Mouse (Mus musculus): ENCODE results near the gene Frrs1l.

Frrs1l gene

DNA sequence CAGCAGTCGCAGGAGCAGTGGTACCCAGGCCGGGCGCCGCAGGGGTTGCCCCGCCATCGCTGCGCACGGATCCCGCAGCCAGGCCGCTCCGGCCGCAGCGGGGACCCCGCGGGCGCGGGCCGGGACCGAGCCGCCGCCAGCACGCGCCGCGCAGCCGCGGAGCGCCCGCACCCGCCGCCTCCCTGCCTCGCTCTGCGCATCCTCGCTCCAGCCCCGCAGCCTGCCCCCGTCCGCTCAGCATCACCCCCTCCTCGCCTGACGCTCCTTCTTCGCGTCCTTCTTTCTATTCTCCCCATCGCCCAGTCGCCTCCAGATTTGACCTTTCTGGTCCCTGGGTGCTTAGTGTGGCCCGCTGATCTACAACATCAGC, at the start of gene Frrs1l:
TSS of gene Frrs1l (minus strand) at position 177 of the 370 bp plus-strand sequence.
- no peak for DNase-seq (ENCODE audit: low spot score)

DNA sequence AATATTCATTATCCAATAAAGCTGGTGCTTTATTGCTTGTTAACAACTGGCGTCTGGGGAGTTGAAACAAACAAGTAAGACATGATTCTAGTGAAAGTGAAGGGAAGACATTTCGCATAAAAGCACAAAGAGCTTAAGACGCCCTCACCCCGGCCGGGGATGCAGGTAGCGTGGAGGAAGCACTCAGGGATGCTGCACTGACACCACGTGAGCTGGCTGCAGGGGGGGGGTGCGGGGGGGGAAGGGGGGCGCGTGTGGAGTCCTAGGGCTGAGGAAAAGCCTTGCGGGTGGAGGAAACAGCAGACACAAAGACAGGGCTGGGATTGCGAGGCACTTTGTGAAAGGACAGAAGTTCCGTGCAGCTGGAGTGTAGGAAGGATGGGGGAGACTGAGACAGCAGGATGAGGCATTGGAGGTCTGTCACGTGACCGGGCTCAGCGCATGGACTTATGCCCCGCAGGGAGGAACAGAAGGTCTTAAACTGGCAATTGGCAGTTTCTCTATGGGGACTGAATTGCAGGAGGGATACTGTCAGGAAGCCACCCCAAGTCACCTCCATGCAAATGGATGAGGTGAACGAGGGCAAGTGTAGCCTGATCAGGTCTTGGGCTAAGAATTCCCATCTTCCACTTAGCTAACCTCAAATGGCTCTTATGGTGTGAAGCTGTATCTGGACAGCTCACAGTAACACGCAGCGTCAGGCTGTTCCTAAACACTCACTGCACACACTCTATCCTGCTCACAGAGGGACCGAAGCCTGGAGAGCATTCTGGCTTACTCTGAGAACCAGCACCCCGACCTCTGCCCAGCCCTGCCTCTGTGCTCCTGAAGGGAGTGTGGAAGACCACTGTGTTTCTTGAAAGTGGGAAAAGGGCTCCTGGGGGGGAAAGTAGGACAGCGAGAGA, 49.2 kb upstream of the Frrs1l start:
- DNase-seq (ENCODE audit: low spot score), result no peak

DNA sequence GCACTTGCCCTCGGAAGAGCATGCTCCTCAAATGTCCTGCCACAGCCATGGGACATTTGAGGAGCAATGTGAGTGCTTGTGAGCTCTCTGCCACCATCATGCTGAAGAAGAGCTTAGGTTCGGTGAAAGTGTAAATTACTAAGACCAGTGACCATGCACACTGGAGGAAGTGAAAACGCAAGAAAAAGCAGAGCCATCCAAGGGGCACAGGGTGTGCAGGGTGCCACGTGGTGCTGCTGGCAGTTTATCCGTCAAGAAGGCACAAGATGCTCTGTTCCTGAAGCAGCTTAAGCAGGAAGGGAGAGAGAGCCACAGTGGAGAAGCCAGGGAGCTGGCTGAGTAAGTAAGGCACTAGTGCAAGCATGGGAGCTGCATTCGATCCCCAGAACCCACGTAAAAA, 47.4 kb upstream of the Frrs1l start:
- DNase-seq (ENCODE audit: low spot score), result no peak

- no peak for DNase-seq (ENCODE audit: low spot score)
Observed at GRCm38 (mm10) chr4:57034169-57034568, 44.0 kb upstream of the Frrs1l start.

DNA sequence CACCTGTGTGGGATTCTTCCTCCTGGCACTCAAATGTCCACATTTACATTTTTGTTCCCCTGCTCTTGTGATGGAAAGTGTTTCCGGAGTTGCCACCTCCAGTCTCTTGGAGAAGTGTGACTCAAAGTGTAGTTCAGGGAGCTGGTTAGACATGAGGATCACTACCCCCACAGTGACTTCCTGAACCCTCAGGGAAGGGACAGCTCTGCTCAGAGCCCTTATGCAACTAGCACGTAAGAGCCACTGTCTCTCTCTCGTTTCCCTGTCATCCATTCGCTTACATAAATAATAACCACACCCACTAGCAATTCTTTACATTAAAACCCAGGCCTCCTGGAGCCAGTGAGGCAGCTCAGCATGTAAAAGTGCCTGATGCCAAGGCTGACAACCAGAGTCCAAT, 41.2 kb upstream of the Frrs1l start:
- DNase-seq (ENCODE audit: low spot score), result no peak

GRCm38 (mm10) chr4:57027954-57028353, 37.8 kb upstream of the Frrs1l start:
- no peak for DNase-seq (ENCODE audit: low spot score)

DNA sequence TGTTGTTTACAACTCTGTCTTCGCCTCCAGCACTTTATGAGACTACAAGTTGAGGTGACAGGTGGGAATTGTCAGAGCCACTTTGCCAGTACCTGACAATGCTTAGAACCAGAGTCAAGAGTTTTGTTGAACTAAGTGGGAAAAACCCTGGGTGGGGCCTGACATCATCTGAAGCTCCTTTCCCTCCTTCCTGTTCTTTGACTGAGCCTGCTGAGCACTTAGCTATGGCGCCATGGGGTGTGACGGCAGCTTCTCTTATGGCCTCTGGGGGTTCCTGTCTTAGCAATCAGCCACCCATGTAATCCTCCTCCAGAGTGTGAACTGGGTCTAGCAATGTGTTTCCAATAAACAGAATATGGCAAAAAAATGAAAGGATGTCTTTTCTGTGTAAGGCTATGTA, 33.3 kb upstream of the Frrs1l start:
- DNase-seq (ENCODE audit: low spot score), result no peak

DNA sequence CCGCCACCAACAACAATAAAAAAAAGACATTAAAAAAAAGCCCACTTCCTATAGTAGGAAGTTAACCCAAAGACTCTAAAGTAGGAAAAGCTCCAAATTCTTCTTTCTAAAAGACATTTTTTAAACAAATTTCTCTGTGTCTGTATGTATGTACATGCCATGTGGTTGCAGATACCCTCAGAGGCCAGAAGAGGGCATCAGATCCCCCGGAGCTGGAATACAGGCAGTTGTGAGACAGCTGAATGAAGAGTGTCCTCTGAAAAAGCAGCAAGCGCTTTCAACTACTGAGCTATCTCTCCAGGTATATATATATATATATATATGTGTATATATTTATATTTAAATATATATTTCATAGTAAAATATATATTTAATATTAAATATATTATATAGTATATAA, 31.1 kb upstream of the Frrs1l start:
- DNase-seq (ENCODE audit: low spot score), result peak; percentile 8

- peak; percentile 48 for DNase-seq (ENCODE audit: low spot score)
Observed at GRCm38 (mm10) chr4:57017229-57017628, 27.0 kb upstream of the Frrs1l start.

GRCm38 (mm10) chr4:57016366-57017171, 26.4 kb upstream of the Frrs1l start:
- DNase-seq (ENCODE audit: low spot score), result no peak

- no peak for DNase-seq (ENCODE audit: low spot score)
Observed at GRCm38 (mm10) chr4:57015032-57015431, 24.8 kb upstream of the Frrs1l start.

DNA sequence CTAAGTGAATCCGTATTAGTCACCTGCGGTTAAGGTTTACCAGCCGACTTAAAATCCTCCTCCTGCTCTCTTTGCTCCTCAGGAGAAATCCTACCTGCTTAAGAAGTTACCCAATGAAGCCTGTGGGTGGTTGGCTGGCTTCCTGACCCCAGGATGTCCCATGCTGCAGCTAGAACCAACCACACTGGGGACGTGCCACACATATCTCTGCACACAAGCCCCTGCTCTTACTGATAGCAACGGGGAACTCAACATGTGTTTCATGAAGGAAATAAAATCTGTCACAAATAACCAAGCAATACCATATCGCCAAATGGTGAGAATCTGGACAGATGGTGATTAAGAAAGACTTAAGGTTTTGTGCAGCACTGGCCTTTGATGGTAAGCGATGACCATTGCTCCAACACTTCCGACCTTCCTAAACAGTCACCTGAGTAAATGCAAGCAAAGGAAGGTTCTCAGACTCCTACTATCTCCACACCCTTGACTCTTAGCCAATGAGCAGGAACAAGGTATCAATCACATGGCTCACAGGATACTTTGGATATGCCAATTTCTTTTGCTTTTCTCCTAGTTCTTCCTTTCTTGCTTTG, 21.4 kb upstream of the Frrs1l start:
- DNase-seq (ENCODE audit: low spot score), result no peak

DNA sequence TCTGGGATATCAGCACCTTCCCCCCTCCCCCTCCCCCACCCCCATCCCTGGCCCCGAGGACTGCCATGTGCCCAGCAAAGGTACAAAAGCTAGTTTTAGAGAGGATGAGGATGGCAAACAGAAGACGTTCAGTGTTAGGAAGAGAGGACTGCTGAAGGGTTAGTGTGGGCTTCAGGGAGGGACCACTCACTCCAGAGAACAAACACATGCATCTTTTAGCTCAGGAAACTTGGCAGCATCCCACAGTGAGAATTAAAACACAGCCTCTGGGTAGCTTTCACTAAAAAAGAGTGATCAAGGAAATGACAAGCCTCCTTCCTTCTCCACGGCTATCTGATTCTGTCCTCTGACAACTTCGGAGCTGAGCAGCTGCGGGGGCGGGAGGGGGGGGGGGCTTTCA, 20.7 kb upstream of the Frrs1l start:
- no peak for DNase-seq (ENCODE audit: low spot score)

DNA sequence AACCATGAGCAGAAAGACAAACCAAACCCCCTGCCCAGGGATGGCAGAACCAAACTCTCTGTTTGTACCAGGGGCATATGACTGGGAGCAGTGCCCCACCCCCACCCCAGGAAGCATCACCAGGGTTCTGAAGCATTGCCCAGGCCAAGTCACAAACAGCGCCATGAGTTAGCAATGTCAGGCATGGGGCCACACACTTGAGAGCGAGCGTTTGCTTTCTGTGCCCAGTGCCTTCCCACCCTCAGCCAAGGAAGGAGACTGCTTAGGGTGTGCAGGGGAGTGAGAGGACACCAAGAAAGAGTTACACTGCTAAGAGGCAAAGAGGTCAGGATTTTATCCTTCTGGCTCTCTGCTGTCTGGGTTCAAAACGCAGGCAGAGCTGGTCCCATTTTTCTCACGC, 20.2 kb upstream of the Frrs1l start:
- DNase-seq (ENCODE audit: low spot score), result no peak

DNA sequence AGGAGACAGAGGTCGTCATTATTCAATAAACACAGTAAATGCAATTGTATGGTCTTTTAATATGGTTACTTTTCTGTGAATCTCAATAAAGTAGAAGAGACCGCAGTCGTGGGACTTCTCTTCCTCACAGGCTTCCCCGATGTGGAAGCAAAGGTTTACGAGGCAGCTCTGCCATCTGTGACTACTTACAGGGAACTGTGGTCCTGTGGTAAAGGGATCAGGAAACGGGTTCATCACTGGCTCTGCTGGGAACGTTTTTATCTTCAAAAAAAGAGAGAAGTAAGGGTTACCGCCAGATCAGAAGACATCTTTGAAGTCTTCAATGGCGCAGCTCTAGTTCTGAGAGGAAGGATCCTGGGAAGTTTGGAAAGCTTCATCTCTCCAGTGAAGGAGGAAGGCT, 17.5 kb upstream of the Frrs1l start:
- DNase-seq (ENCODE audit: low spot score), result no peak

GRCm38 (mm10) chr4:57005011-57005410, 14.8 kb upstream of the Frrs1l start:
- no peak for DNase-seq (ENCODE audit: low spot score)

GRCm38 (mm10) chr4:57003886-57004285, 13.7 kb upstream of the Frrs1l start:
- no peak for DNase-seq (ENCODE audit: low spot score)

DNA sequence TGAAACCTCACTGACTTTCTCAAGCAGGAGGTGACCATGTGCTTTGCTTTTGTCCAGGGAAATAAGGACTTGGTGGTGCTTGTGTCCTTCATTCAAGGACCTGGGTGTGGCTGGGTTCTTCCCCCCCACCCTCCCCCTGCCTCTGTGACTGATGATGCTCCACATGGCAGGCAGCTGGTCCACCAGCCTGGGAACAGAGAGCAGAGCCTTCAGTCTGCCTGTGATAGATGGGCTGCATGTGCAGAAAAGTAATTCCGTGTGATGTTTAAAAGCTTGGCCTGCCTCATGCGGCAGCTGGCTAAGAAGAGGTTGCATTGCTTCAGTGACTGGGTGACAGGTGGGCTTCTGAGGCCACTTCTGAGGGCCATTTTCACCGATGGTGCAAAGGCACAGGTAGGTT, 12.6 kb upstream of the Frrs1l start:
- no peak for DNase-seq (ENCODE audit: low spot score)

DNA sequence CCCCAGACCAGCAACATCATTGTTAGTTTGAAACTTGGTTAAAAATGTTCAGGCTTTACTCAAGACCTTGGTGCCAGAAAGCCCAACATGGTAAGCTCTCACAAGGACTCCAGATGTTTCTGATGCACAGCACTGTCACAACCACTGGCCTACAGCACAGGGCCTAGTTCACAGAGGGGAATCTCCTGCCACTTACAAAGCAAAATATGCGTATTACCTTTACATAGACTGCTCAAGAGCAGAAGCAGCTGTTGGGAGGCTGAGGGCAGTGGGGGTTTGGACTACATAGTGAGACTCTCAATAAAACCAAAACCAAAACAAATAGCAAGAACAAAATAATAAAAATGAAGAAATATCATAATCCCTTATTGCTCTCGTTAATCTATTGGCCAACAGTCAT, 11.2 kb upstream of the Frrs1l start:
- DNase-seq (ENCODE audit: low spot score), result no peak

DNA sequence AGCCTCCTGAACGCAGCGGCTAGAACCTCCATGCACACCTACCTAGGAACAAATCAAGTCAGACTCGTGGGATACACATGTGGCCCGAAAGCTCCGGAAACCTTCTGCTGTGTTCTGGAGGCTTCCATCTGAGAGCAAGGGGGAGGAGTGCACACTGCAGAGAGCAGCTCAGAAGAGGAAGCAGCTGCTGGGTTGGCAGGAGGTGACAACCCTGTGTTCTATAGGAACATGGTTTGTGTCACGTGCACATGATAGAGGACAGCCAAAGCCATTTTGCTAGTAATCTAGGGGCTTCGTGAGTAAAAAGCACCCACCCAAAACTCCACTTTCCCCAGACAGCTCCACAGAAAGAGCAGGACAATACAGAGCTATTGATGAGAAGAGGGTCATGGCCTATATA, 3.1 kb upstream of the Frrs1l start:
- DNase-seq (ENCODE audit: low spot score), result no peak

- no peak for DNase-seq (ENCODE audit: low spot score)
Observed at GRCm38 (mm10) chr4:56991951-56992350, 1.8 kb upstream of the Frrs1l start.

DNA sequence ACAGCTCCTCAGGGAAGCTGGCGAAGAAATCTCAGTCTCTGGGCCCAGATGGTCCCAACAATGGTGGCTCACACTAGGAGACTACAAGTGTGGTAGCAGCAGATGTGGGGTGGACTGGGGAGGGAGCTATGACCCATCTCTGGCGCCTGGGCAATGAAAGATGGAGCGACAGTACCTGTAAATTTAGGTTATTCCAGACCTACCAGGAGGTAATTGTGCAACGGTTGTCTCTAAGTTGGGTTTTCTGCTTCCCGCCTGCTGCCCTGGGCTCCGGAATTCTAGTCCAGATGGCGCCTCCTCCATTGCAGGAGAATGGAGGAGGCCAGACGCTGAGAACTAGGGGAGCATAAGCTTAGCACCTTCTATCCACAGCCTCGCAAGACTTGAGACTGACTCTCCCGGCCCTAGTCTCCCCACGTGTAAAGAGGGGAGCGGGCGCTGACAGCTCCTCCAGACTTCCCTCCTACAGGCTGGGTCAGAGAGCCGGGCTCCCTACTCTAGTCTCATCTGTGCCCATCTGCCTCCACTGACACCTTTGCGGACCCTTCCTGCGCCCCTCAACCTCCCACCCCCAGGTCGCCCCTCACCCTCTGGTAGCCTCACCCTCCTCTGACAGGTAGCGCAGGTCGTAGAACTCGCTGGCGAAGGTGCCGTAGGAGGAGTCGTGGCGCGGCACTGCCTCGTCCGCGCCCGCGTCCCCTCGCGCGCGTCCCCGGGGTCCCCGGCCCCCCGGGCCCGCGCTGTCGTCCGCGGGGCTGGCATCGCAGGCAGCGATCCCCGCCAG, 568 bp downstream of the Frrs1l start:
- no peak for DNase-seq (ENCODE audit: low spot score)
